Mouse (Mus musculus) myocyte (in vitro differentiated cells): ENCODE measurements at regions not wholly inside any gene's neighbourhood (a gene's known extent, or its start where the extent isn't known, plus 50 kb on each side); places are given as distances from the start of the nearest gene placed in this dataset.

ENCODE experiments used
- H3K27me3 ChIP-seq: one replicate; pipeline ENCODE4 v1.6.1; 2011; ENCODE audit not compliant: control insufficient read depth, insufficient read depth, insufficient read length
- H3K36me3 ChIP-seq: one replicate; pipeline ENCODE4 v1.6.1; 2011; ENCODE audit not compliant: control insufficient read depth, insufficient read depth
- H3K4me2 ChIP-seq: one replicate; pipeline ENCODE4 v1.6.1; 2011; ENCODE audit warnings: low read depth, control low read depth
- H3K4me3 ChIP-seq: one replicate; pipeline ENCODE4 v1.5.1; 2011; ENCODE audit warnings: mild to moderate bottlenecking, control low read depth, moderate library complexity
- H3K79me2 ChIP-seq: one replicate; pipeline ENCODE4 v1.6.1; 2011; ENCODE audit not compliant: control insufficient read depth, insufficient read depth
- H3ac ChIP-seq: one replicate; pipeline ENCODE4 v1.6.1; 2011; ENCODE audit not compliant: control insufficient read depth, insufficient read length
- CEBPB ChIP-seq: IDR thresholded peaks from 2 replicates; pipeline ENCODE4 v1.6.1; 2011; ENCODE audit warnings: mild to moderate bottlenecking, moderate library complexity; ENCODE audit not compliant: poor library complexity, insufficient read depth, severe bottlenecking
- E2F4 ChIP-seq: IDR thresholded peaks from one replicate; pipeline ENCODE4 v1.6.1; 2011; ENCODE audit warnings: mild to moderate bottlenecking, control low read depth, moderate library complexity; ENCODE audit not compliant: insufficient read depth
- MAX ChIP-seq: IDR thresholded peaks from one replicate; pipeline ENCODE4 v1.6.1; 2011; ENCODE audit warnings: low read depth, mild to moderate bottlenecking, control low read depth
- MYOD1 ChIP-seq, 3 experiments: IDR thresholded peaks; one replicate each; pipeline ENCODE4 v1.6.1; 2011; ENCODE audit warnings: control low read depth in 2 of 3, low read depth in 2 of 3, mild to moderate bottlenecking in 2 of 3, moderate library complexity in 1 of 3; ENCODE audit not compliant: insufficient read length in 2 of 3, control insufficient read depth in 1 of 3
- MYOG ChIP-seq, 3 experiments: IDR thresholded peaks; one replicate each; pipeline ENCODE4 v1.6.1; 2011; ENCODE audit warnings: control low read depth in 2 of 3, low read depth in 2 of 3, mild to moderate bottlenecking in 2 of 3; ENCODE audit not compliant: insufficient read length in 2 of 3, control insufficient read depth in 1 of 3, insufficient read depth in 1 of 3
- POLR2A ChIP-seq: IDR thresholded peaks from one replicate; pipeline ENCODE4 v1.6.1; 2011; ENCODE audit warnings: low read depth, mild to moderate bottlenecking, control low read depth, moderate library complexity; ENCODE audit not compliant: insufficient read length
- POLR2AphosphoS2 ChIP-seq: IDR thresholded peaks from one replicate; pipeline ENCODE4 v1.6.1; 2011; ENCODE audit warnings: low read depth, control low read depth; ENCODE audit not compliant: insufficient read length
- REST ChIP-seq: IDR thresholded peaks from one replicate; pipeline ENCODE4 v1.6.1; 2011; ENCODE audit warnings: mild to moderate bottlenecking, control low read depth, moderate library complexity; ENCODE audit not compliant: insufficient read depth, insufficient read length
- SRF ChIP-seq: IDR thresholded peaks from one replicate; pipeline ENCODE4 v1.6.1; 2011; ENCODE audit warnings: low read depth; ENCODE audit not compliant: control insufficient read depth, insufficient read length
- TCF12 ChIP-seq: IDR thresholded peaks from one replicate; pipeline ENCODE4 v1.6.1; 2011; ENCODE audit warnings: mild to moderate bottlenecking, control low read depth; ENCODE audit not compliant: poor library complexity, insufficient read depth, severe bottlenecking
- TCF3 ChIP-seq: IDR thresholded peaks from one replicate; pipeline ENCODE4 v1.6.1; 2011; ENCODE audit warnings: low read depth, control low read depth; ENCODE audit not compliant: insufficient read length
- USF1 ChIP-seq: IDR thresholded peaks from one replicate; pipeline ENCODE4 v1.6.1; 2011; ENCODE audit warnings: low read depth, mild to moderate bottlenecking, control low read depth, moderate library complexity

- Histone ChIP-seq H3K4me3 (no peak overlapping the region), H3K36me3 (no peaks in the 10 kb centered on the region), H3K27me3 (peaks cover 15% of the 10 kb centered on the region), H3ac (no peak overlapping the region), H3K79me2 (no peaks in the 10 kb centered on the region), H3K4me2 (no peak overlapping the region)
- TF ChIP-seq TCF3 (no peak), USF1 (no peak), REST (no peak), POLR2A (no peak), POLR2AphosphoS2 (no peak), CEBPB (no peak), E2F4 (no peak), MAX (no peak), MYOG (IDR thresholded peaks at IDR 0.05; ENCODE audit: control insufficient read depth in 1 of 3, insufficient read depth in 1 of 3, insufficient read length in 2 of 3, low read depth in 2 of 3) (no peak), SRF (no peak), MYOD1 (IDR thresholded peaks at IDR 0.05; ENCODE audit: control insufficient read depth in 1 of 3, insufficient read length in 2 of 3, low read depth in 2 of 3) (no peak), TCF12 (no peak)
Observed at GRCm38 (mm10) chr1:63903201-63903600, 134.1 kb upstream of the 4933402D24Rik start.

- no peaks in the 10 kb centered on the region for H3K79me2 ChIP-seq
- no peak overlapping the region for H3K4me2 ChIP-seq
- H3K4me3 ChIP-seq = no peak overlapping the region
- H3ac ChIP-seq = no peak overlapping the region
- H3K27me3 ChIP-seq = peaks cover 16% of the 10 kb centered on the region
- TF ChIP-seq TCF12 (no peak), MAX (no peak), MYOG (IDR thresholded peaks at IDR 0.05; ENCODE audit: control insufficient read depth in 1 of 3, insufficient read depth in 1 of 3, insufficient read length in 2 of 3, low read depth in 2 of 3) (no peak), POLR2AphosphoS2 (no peak), SRF (no peak), TCF3 (no peak), REST (no peak), MYOD1 (IDR thresholded peaks at IDR 0.05; ENCODE audit: control insufficient read depth in 1 of 3, insufficient read length in 2 of 3, low read depth in 2 of 3) (no peak), USF1 (no peak), POLR2A (no peak), E2F4 (no peak), CEBPB (no peak)
- H3K36me3 ChIP-seq = no peaks in the 10 kb centered on the region
Observed at GRCm38 (mm10) chr1:63902391-63902790, 133.3 kb upstream of the 4933402D24Rik start.

- Histone ChIP-seq H3K36me3 (no peaks in the 10 kb centered on the region), H3ac (no peak overlapping the region), H3K79me2 (no peaks in the 10 kb centered on the region), H3K4me3 (no peak overlapping the region), H3K4me2 (no peak overlapping the region), H3K27me3 (peaks cover 12% of the 10 kb centered on the region)
- TF ChIP-seq E2F4 (no peak), TCF12 (no peak), REST (no peak), CEBPB (no peak), MAX (no peak)
Observed at GRCm38 (mm10) chr1:63899631-63900577, 130.8 kb upstream of the 4933402D24Rik start.

GRCm38 (mm10) chr1:63898766-63899165, 129.7 kb upstream of the 4933402D24Rik start:
- Histone ChIP-seq H3K27me3 (peaks cover 12% of the 10 kb centered on the region), H3K79me2 (no peaks in the 10 kb centered on the region), H3ac (no peak overlapping the region), H3K36me3 (no peaks in the 10 kb centered on the region), H3K4me2 (no peak overlapping the region), H3K4me3 (no peak overlapping the region)
- TF ChIP-seq TCF12 (no peak), MYOG (IDR thresholded peaks at IDR 0.05; ENCODE audit: control insufficient read depth in 1 of 3, insufficient read depth in 1 of 3, insufficient read length in 2 of 3, low read depth in 2 of 3) (no peak), POLR2AphosphoS2 (no peak), MAX (no peak), REST (no peak), MYOD1 (IDR thresholded peaks at IDR 0.05; ENCODE audit: control insufficient read depth in 1 of 3, insufficient read length in 2 of 3, low read depth in 2 of 3) (no peak), E2F4 (no peak), SRF (no peak), CEBPB (no peak), POLR2A (no peak), USF1 (no peak)
